Mouse (Mus musculus) thymus, adult 2 months (tissue): ENCODE measurements around the gene Prrc2b. TPM values are rescaled to one million over a fixed set of nuclear protein-coding genes. Genes with fewer than 3 reads are reported as not detected.

Source experiments
- DNase-seq: peaks from one replicate; pipeline ENCODE4 v3.0.0; 2021
- H3K27ac ChIP-seq: fragments of 200-500 bp; 2 replicates; pipeline ENCODE4 v1.5.1; 2012; ENCODE audit warnings: low read length, control low read depth; ENCODE audit not compliant: control insufficient read depth, insufficient read depth
- H3K27me3 ChIP-seq: fragments of 200-500 bp; 2 replicates; pipeline ENCODE4 v1.6.1; 2012; ENCODE audit warnings: mild to moderate bottlenecking, low read length, moderate library complexity, mixed read lengths; ENCODE audit not compliant: control insufficient read depth, insufficient read depth
- H3K36me3 ChIP-seq: fragments of 200-500 bp; 2 replicates; pipeline ENCODE4 v1.6.1; 2012; ENCODE audit warnings: mild to moderate bottlenecking, low read length, moderate library complexity; ENCODE audit not compliant: control insufficient read depth, insufficient read depth
- H3K4me1 ChIP-seq: fragments of 200-500 bp; replicated peaks from 2 replicates; pipeline ENCODE4 v1.6.1; 2012; ENCODE audit warnings: low read length; ENCODE audit not compliant: control insufficient read depth, insufficient read depth
- H3K4me3 ChIP-seq: fragments of 200-500 bp; 2 replicates; pipeline ENCODE4 v1.5.1; 2012; ENCODE audit warnings: mild to moderate bottlenecking, low read length, control low read depth, moderate library complexity; ENCODE audit not compliant: control insufficient read depth, insufficient read depth
- CTCF ChIP-seq: fragments of 200-500 bp; IDR thresholded peaks from 2 replicates; pipeline ENCODE4 v1.5.1; 2012; ENCODE audit warnings: mild to moderate bottlenecking, control low read depth, low read length, moderate library complexity, borderline replicate concordance; ENCODE audit not compliant: control insufficient read depth, poor library complexity, insufficient read depth; ENCODE audit errors: extremely low read depth
- POLR2A ChIP-seq: fragments of 200-500 bp; IDR thresholded peaks from 2 replicates; pipeline ENCODE4 v1.6.1; 2012; ENCODE audit warnings: mild to moderate bottlenecking, low read length, control low read depth, moderate library complexity; ENCODE audit not compliant: control insufficient read depth, poor library complexity, insufficient read depth; ENCODE audit errors: extremely low read depth
- WGBS: fragments of 180-500 bp; shearing (Covaris S2); methylation state at CpG from one replicate; pipeline ENCODE4 v1.1.7; 2018; 5-methylcytosine and 5-hydroxymethylcytosine counted together
- polyA plus RNA-seq: library from polyadenylated mRNA; depleted of rRNA; stranded (reverse); fragments of >200 nt; gene quantifications from 2 replicates; pipeline ENCODE4 v1.2.3, GENCODE M21; 2012

The Prrc2b gene
- polyA plus RNA-seq, 1 experiment, result 104 TPM

GRCm38 (mm10) chr2:32201527-32201926, 50.6 kb downstream of the Prrc2b start:
- Histone ChIP-seq H3K36me3 (peaks cover 92% of the 10 kb centered on the region), H3K4me1 (no peaks in the 10 kb centered on the region), H3K4me3 (no peak overlapping the region), H3K27me3 (no peaks in the 10 kb centered on the region), H3K27ac (no peak overlapping the region)
- TF ChIP-seq CTCF (no peak), POLR2A (no peak)
- no peak for DNase-seq
- WGBS, result 98% methylated on average over 7 of the region's 7 CpGs

- TF ChIP-seq CTCF (no peak), POLR2A (no peak)
- H3K27ac ChIP-seq, result no peak overlapping the region
- DNase-seq, result no peak
- H3K4me1 ChIP-seq, result no peaks in the 10 kb centered on the region
- no peak overlapping the region for H3K4me3 ChIP-seq
- peaks cover 96% of the 10 kb centered on the region for H3K36me3 ChIP-seq
- 97% methylated on average over 13 of the region's 13 CpGs for WGBS
- no peaks in the 10 kb centered on the region for H3K27me3 ChIP-seq
Measured at GRCm38 (mm10) chr2:32203853-32204252, 53.0 kb downstream of the Prrc2b start.

- H3K27ac ChIP-seq, result no peak overlapping the region
Measured at GRCm38 (mm10) chr2:32207682-32208081, 56.8 kb downstream of the Prrc2b start.

GRCm38 (mm10) chr2:32211689-32212088, 60.8 kb downstream of the Prrc2b start:
- peaks cover 99% of the 10 kb centered on the region for H3K36me3 ChIP-seq
- H3K27ac ChIP-seq, result no peak overlapping the region
- TF ChIP-seq POLR2A (no peak), CTCF (no peak)
- DNase-seq, result no peak
- no peak overlapping the region for H3K4me3 ChIP-seq
- no peaks in the 10 kb centered on the region for H3K27me3 ChIP-seq
- 98% methylated on average over 8 of the region's 8 CpGs for WGBS
- H3K4me1 ChIP-seq, result no peaks in the 10 kb centered on the region

More at GRCm38 (mm10) chr2:32207682-32208081, 56.8 kb downstream of the Prrc2b start:
- Histone ChIP-seq H3K4me1 (no peaks in the 10 kb centered on the region), H3K27me3 (no peaks in the 10 kb centered on the region), H3K4me3 (no peak overlapping the region), H3K36me3 (peaks cover 97% of the 10 kb centered on the region)
- no peak for TF ChIP-seq POLR2A
- no peak for TF ChIP-seq CTCF
- WGBS, result 100% methylated on average over 1 of the region's 1 CpGs
- DNase-seq, result no peak

- H3K36me3 ChIP-seq, result peaks cover 99% of the 10 kb centered on the region
- DNase-seq, result no peak
Measured at GRCm38 (mm10) chr2:32213000-32213399, 62.1 kb downstream of the Prrc2b start.

GRCm38 (mm10) chr2:32215576-32215975, 64.7 kb downstream of the Prrc2b start:
- Histone ChIP-seq H3K27ac (no peak overlapping the region), H3K36me3 (peaks cover 99% of the 10 kb centered on the region), H3K4me1 (no peaks in the 10 kb centered on the region), H3K4me3 (no peak overlapping the region), H3K27me3 (no peaks in the 10 kb centered on the region)
- TF ChIP-seq POLR2A (no peak), CTCF (no peak)
- 94% methylated on average over 10 of the region's 10 CpGs for WGBS
- DNase-seq, result no peak

More at GRCm38 (mm10) chr2:32213000-32213399, 62.1 kb downstream of the Prrc2b start:
- TF ChIP-seq CTCF, result no peak
- TF ChIP-seq POLR2A, result no peak
- H3K27me3 ChIP-seq, result no peaks in the 10 kb centered on the region
- H3K4me3 ChIP-seq, result no peak overlapping the region
- H3K27ac ChIP-seq, result no peak overlapping the region
- H3K4me1 ChIP-seq, result no peaks in the 10 kb centered on the region
- WGBS, result 92% methylated on average over 10 of the region's 10 CpGs

- no peak for TF ChIP-seq CTCF
- no peak for TF ChIP-seq POLR2A
- H3K4me1 ChIP-seq, result no peaks in the 10 kb centered on the region
- DNase-seq, result no peak
- WGBS, result 95% methylated on average over 10 of the region's 10 CpGs
- H3K36me3 ChIP-seq, result peaks cover 99% of the 10 kb centered on the region
- no peak overlapping the region for H3K27ac ChIP-seq
- no peaks in the 10 kb centered on the region for H3K27me3 ChIP-seq
- H3K4me3 ChIP-seq, result no peak overlapping the region
Measured at GRCm38 (mm10) chr2:32216506-32216905, 65.6 kb downstream of the Prrc2b start.
